Mouse (Mus musculus) hindbrain, embryonic 13.5 days (tissue): ENCODE measurements around the gene Asb18. TPM values are rescaled to one million over a fixed set of nuclear protein-coding genes. Genes with fewer than 3 reads are reported as not detected.
A peak's percentile ranks its signal among the peaks of the same experiment; 100 is the strongest.

ENCODE experiments used
- ATAC-seq: fragments of 200-750 bp; cut with Nextera tagmentation; 2 replicates; pipeline ENCODE4 v1.8.0; 2017; ENCODE audit warnings: moderate TSS enrichment; ENCODE audit not compliant: low FRiP score
- H3K27ac ChIP-seq: fragments of 300-500 bp; sonication (generic); 2 replicates; pipeline ENCODE4 v1.5.1; 2015; ENCODE audit warnings: inconsistent platforms, mild to moderate bottlenecking, moderate library complexity
- H3K27me3 ChIP-seq: fragments of 300-500 bp; sonication (generic); 2 replicates; pipeline ENCODE4 v1.6.1; 2015; ENCODE audit warnings: mild to moderate bottlenecking, inconsistent platforms
- H3K36me3 ChIP-seq: fragments of 300-500 bp; sonication (generic); 2 replicates; pipeline ENCODE4 v1.6.1; 2015; ENCODE audit warnings: mild to moderate bottlenecking, inconsistent platforms
- H3K4me1 ChIP-seq: fragments of 300-500 bp; sonication (generic); replicated peaks from 2 replicates; pipeline ENCODE4 v1.6.1; 2015; ENCODE audit warnings: inconsistent platforms
- H3K4me2 ChIP-seq: fragments of 300-500 bp; sonication (generic); 2 replicates; pipeline ENCODE4 v1.6.1; 2015; ENCODE audit warnings: inconsistent platforms, mild to moderate bottlenecking, moderate library complexity
- H3K4me3 ChIP-seq: fragments of 300-500 bp; sonication (generic); 2 replicates; pipeline ENCODE4 v1.5.1; 2015; ENCODE audit warnings: mild to moderate bottlenecking, inconsistent platforms
- H3K9ac ChIP-seq: fragments of 300-500 bp; sonication (generic); 2 replicates; pipeline ENCODE4 v1.6.1; 2015; ENCODE audit warnings: mild to moderate bottlenecking, inconsistent platforms
- H3K9me3 ChIP-seq: fragments of 300-500 bp; sonication (generic); 2 replicates; pipeline ENCODE4 v1.6.1; 2016; ENCODE audit warnings: inconsistent platforms
- WGBS: fragments of 180-500 bp; shearing (Covaris S2); methylation state at CpG from one replicate; pipeline ENCODE4 v1.1.7; 2015; 5-methylcytosine and 5-hydroxymethylcytosine counted together
- polyA plus RNA-seq: library from polyadenylated mRNA; unstranded; fragments of >200 nt; fragmentation: Nextera tagmentation; extraction: Ambion mirVana; gene quantifications from 2 replicates; pipeline ENCODE4 v1.2.1, GENCODE M21; 2015

Asb18 gene
- polyA plus RNA-seq, 1 experiment from 2014 or later = 0.60 TPM

GRCm38 (mm10) chr1:89969714-89970110 lies 44.8 kb downstream of the Asb18 start:
- H3K9ac ChIP-seq = no peak overlapping the region
- H3K4me1 ChIP-seq = peaks cover 33% of the 10 kb centered on the region
- WGBS = 91% methylated on average over 4 of the region's 4 CpGs
- no peak for ATAC-seq
- peaks cover 64% of the 10 kb centered on the region for H3K27me3 ChIP-seq
- no peak overlapping the region for H3K27ac ChIP-seq
- H3K9me3 ChIP-seq = no peaks in the 10 kb centered on the region
- H3K36me3 ChIP-seq = no peaks in the 10 kb centered on the region
- no peak overlapping the region for H3K4me3 ChIP-seq
- H3K4me2 ChIP-seq = no peak overlapping the region

- H3K27me3 ChIP-seq = peaks cover 64% of the 10 kb centered on the region
- H3K36me3 ChIP-seq = no peaks in the 10 kb centered on the region
- 60% methylated on average over 10 of the region's 10 CpGs for WGBS
- H3K4me2 ChIP-seq = peak overlapping the region; percentile 92
- no peaks in the 10 kb centered on the region for H3K9me3 ChIP-seq
- H3K4me1 ChIP-seq = peaks cover 38% of the 10 kb centered on the region
- ATAC-seq = no peak
- no peak overlapping the region for H3K27ac ChIP-seq
- no peak overlapping the region for H3K9ac ChIP-seq
- peak overlapping the region; percentile 59 for H3K4me3 ChIP-seq
These were observed 45.3 kb downstream of the Asb18 start for GRCm38 (mm10) chr1:89969072-89969713.

GRCm38 (mm10) chr1:89968111-89968851 lies 46.2 kb downstream of the Asb18 start:
- Histone ChIP-seq H3K9me3 (no peaks in the 10 kb centered on the region), H3K9ac (peak overlapping the region; percentile 82), H3K4me1 (peaks cover 46% of the 10 kb centered on the region), H3K27ac (peak overlapping the region; percentile 73), H3K27me3 (peaks cover 72% of the 10 kb centered on the region), H3K4me3 (peak overlapping the region; percentile 59), H3K36me3 (no peaks in the 10 kb centered on the region), H3K4me2 (peak overlapping the region; percentile 92)
- under 1% methylated on average over 87 of the region's 95 CpGs for WGBS
- ATAC-seq = peak; percentile 65

- peak overlapping the region; percentile 59 for H3K4me3 ChIP-seq
- no peaks in the 10 kb centered on the region for H3K36me3 ChIP-seq
- H3K27me3 ChIP-seq = peaks cover 74% of the 10 kb centered on the region
- no peak for ATAC-seq
- H3K9me3 ChIP-seq = no peaks in the 10 kb centered on the region
- WGBS = 17% methylated on average over 9 of the region's 9 CpGs
- H3K4me1 ChIP-seq = peaks cover 53% of the 10 kb centered on the region
- H3K9ac ChIP-seq = peak overlapping the region; percentile 82
- H3K27ac ChIP-seq = no peak overlapping the region; the same call in 1 of the 2 replicates
- peak overlapping the region; percentile 92 for H3K4me2 ChIP-seq
These were observed 46.9 kb downstream of the Asb18 start for GRCm38 (mm10) chr1:89967585-89967984.

GRCm38 (mm10) chr1:89964426-89964825 lies 50.0 kb downstream of the Asb18 start:
- Histone ChIP-seq H3K9ac (peak overlapping the region; percentile 29; the same call in 1 of the 2 replicates), H3K27ac (peak overlapping the region; percentile 25; the same call in 1 of the 2 replicates), H3K4me2 (no peak overlapping the region), H3K4me3 (no peak overlapping the region), H3K9me3 (no peaks in the 10 kb centered on the region), H3K27me3 (peaks cover 60% of the 10 kb centered on the region), H3K36me3 (no peaks in the 10 kb centered on the region), H3K4me1 (peaks cover 63% of the 10 kb centered on the region)
- WGBS = 33% methylated on average over 12 of the region's 12 CpGs
- 0 out of 2 replicates have a peak, but pooled peaks have one; percentile 29 for ATAC-seq

- H3K4me3 ChIP-seq = no peak overlapping the region
- WGBS = 77% methylated on average over 2 of the region's 2 CpGs
- no peaks in the 10 kb centered on the region for H3K36me3 ChIP-seq
- no peak for ATAC-seq
- peaks cover 49% of the 10 kb centered on the region for H3K27me3 ChIP-seq
- H3K27ac ChIP-seq = peak overlapping the region; percentile 84
- H3K4me1 ChIP-seq = peaks cover 52% of the 10 kb centered on the region
- H3K4me2 ChIP-seq = no peak overlapping the region
- no peaks in the 10 kb centered on the region for H3K9me3 ChIP-seq
- no peak overlapping the region for H3K9ac ChIP-seq
These were observed 51.2 kb downstream of the Asb18 start for GRCm38 (mm10) chr1:89963296-89963695.

GRCm38 (mm10) chr1:89962092-89962491 lies 52.4 kb downstream of the Asb18 start:
- peak; percentile 43 for ATAC-seq
- H3K9ac ChIP-seq = 0 out of 2 replicates have a peak overlapping the region, but pooled peaks have one; percentile 25
- no peaks in the 10 kb centered on the region for H3K36me3 ChIP-seq
- H3K27ac ChIP-seq = peak overlapping the region; percentile 84
- no peak overlapping the region for H3K4me3 ChIP-seq
- no peaks in the 10 kb centered on the region for H3K9me3 ChIP-seq
- peak overlapping the region; percentile 37 for H3K4me2 ChIP-seq
- WGBS = 5% methylated on average over 13 of the region's 13 CpGs
- peaks cover 40% of the 10 kb centered on the region for H3K4me1 ChIP-seq
- peaks cover 42% of the 10 kb centered on the region for H3K27me3 ChIP-seq

GRCm38 (mm10) chr1:89959393-89959792 lies 55.1 kb downstream of the Asb18 start:
- H3K9ac ChIP-seq = no peak overlapping the region
- no peak overlapping the region for H3K27ac ChIP-seq
- H3K27me3 ChIP-seq = peaks cover 37% of the 10 kb centered on the region
- H3K36me3 ChIP-seq = no peaks in the 10 kb centered on the region
- no peak overlapping the region for H3K4me2 ChIP-seq
- ATAC-seq = no peak
- H3K4me3 ChIP-seq = no peak overlapping the region
- no peaks in the 10 kb centered on the region for H3K9me3 ChIP-seq
- H3K4me1 ChIP-seq = peaks cover 32% of the 10 kb centered on the region
- 85% methylated on average over 4 of the region's 4 CpGs for WGBS

GRCm38 (mm10) chr1:89943202-89943601 lies 71.3 kb downstream of the Asb18 start:
- peak overlapping the region; percentile 73 for H3K4me2 ChIP-seq
- H3K27me3 ChIP-seq = peaks cover 77% of the 10 kb centered on the region
- H3K9ac ChIP-seq = no peak overlapping the region
- no peak overlapping the region for H3K4me3 ChIP-seq
- 4% methylated on average over 16 of the region's 16 CpGs for WGBS
- H3K27ac ChIP-seq = no peak overlapping the region; the same call in 1 of the 2 replicates
- no peaks in the 10 kb centered on the region for H3K36me3 ChIP-seq
- peaks cover 25% of the 10 kb centered on the region for H3K4me1 ChIP-seq
- H3K9me3 ChIP-seq = no peaks in the 10 kb centered on the region
- ATAC-seq = peak; percentile 49; the same call in 1 of the 2 replicates

GRCm38 (mm10) chr1:89942395-89942976 lies 72.0 kb downstream of the Asb18 start:
- Histone ChIP-seq H3K27ac (peak overlapping the region; percentile 90), H3K4me1 (peaks cover 25% of the 10 kb centered on the region), H3K9ac (peak overlapping the region; percentile 73), H3K4me3 (peak overlapping the region; percentile 40), H3K9me3 (no peaks in the 10 kb centered on the region), H3K27me3 (peaks cover 77% of the 10 kb centered on the region), H3K4me2 (peak overlapping the region; percentile 73), H3K36me3 (no peaks in the 10 kb centered on the region)
- under 1% methylated on average over 15 of the region's 15 CpGs for whole genome bisulfite sequencing
- ATAC-seq = no peak

- no peaks in the 10 kb centered on the region for H3K36me3 ChIP-seq
- ATAC-seq = peak; percentile 60
- H3K27ac ChIP-seq = peak overlapping the region; percentile 90
- peaks cover 77% of the 10 kb centered on the region for H3K27me3 ChIP-seq
- peaks cover 25% of the 10 kb centered on the region for H3K4me1 ChIP-seq
- peak overlapping the region; percentile 40 for H3K4me3 ChIP-seq
- peak overlapping the region; percentile 73 for H3K9ac ChIP-seq
- no peaks in the 10 kb centered on the region for H3K9me3 ChIP-seq
- under 1% methylated on average over 40 of the region's 40 CpGs for WGBS
- peak overlapping the region; percentile 73 for H3K4me2 ChIP-seq
These were observed 72.6 kb downstream of the Asb18 start for GRCm38 (mm10) chr1:89941701-89942381.
